In the genomic region with DNA sequence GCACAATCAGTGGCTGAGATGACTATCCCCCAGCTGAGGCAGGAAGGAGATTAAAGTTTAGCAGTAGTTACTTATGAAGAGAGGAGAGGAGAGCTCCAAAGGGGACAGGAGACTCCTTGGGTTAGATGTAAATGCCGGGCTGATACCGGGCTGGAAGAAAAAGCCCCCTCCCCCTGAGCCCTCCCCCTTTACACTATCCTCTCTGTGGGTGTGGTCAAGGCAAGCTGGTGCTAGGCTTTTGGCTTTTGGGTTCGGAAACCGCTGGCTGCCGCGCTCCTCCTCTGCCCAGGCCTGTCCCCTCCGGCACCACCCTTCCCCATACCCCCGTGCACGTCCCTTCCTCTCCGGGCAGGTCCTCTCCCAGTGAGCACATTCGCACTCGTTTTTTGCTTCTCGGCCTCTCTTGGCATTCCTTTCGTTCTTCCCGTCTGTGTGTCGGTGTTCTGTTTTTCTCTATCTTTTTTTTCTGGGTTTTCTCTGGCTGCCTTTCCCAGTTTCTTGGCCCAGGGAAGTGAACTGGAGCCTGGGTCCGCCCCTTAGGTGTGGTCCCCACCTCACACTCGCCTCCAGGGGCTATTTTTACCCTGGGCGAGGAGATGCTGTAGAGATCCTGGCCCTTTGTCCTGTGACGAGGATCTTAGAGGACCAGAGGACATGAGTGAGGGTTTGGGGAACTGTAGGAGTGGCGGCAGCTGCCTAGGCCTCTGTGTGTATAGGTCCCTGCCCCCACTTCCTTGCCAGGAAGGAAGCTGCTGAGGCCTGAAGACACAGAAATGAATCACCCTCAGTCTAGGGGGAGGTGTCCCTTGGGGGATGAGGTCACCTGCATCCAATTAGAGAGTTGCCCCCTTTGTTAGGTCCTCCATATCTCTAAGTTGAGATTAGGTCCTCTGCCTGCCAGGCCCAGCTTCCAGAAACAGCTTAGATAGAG, we compare ENCODE assay signal across 1 mouse cellular context.
TF ChIP-seq lines count a peak whose summit lies in the region.

No protein-coding gene starts in this region.

TF ChIP-seq in MEL, 35 proteins besides CTCF, POLR2A, EP300 and RAD21:
- TF ChIP-seq MXI1 (IDR thresholded peaks at IDR 0.05; ENCODE audit: low read depth, low read length) (peak; percentile 62; the same call in 1 of the 2 replicates), POLR2AphosphoS5 (IDR thresholded peaks at IDR 0.05; ENCODE audit: borderline replicate concordance, low read depth, low read length) (no peak), ETS1 (IDR thresholded peaks at IDR 0.05; ENCODE audit: low read depth, low read length) (peak; percentile 98), TAL1 (IDR thresholded peaks at IDR 0.05; ENCODE audit: low read length) (no peak), ZNF384 (IDR thresholded peaks at IDR 0.05; ENCODE audit: low read depth, low read length) (peak; percentile 74), GABPA (IDR thresholded peaks at IDR 0.05; ENCODE audit: low read depth, low read length) (0 out of 2 replicates have a peak, but pooled peaks have one; percentile 27), JUND (IDR thresholded peaks at IDR 0.05; ENCODE audit: low read depth, low read length) (peak; percentile 67; the same call in 1 of the 2 replicates), USF2 (IDR thresholded peaks at IDR 0.05; ENCODE audit: borderline replicate concordance in 1 of 2, insufficient read depth in 1 of 2, low read depth in 1 of 2, low read length in 2 of 2) (no peak), POLR2AphosphoS2 (IDR thresholded peaks at IDR 0.05; ENCODE audit: low read length) (no peak; the same call in 1 of the 2 replicates), MYB (IDR thresholded peaks at IDR 0.05; ENCODE audit: low read depth, low read length) (0 out of 2 replicates have a peak, but pooled peaks have one; percentile 16), USF1 (IDR thresholded peaks at IDR 0.05; ENCODE audit: low read depth, low read length) (no peak), SMC3 (IDR thresholded peaks at IDR 0.05; ENCODE audit: low read depth, low read length) (no peak; the same call in 1 of the 2 replicates), MAZ (IDR thresholded peaks at IDR 0.05; ENCODE audit: low read depth, low read length) (no peak), ELF1 (IDR thresholded peaks at IDR 0.05; ENCODE audit: low read depth, low read length) (peak; percentile 55), RCOR1 (IDR thresholded peaks at IDR 0.05; ENCODE audit: low read depth, low read length) (no peak), UBTF (IDR thresholded peaks at IDR 0.05; ENCODE audit: borderline replicate concordance, insufficient read depth, low read depth, low read length) (no peak), HCFC1 (IDR thresholded peaks at IDR 0.05; ENCODE audit: low read depth, low read length) (peak; percentile 78), MYC (IDR thresholded peaks at IDR 0.05; ENCODE audit: low read depth, low read length) (peak; percentile 60; the same call in 1 of the 2 replicates), KAT2A (conservative IDR thresholded peaks at IDR 0.05; ENCODE audit: low read depth, low read length) (peak; percentile 28; the same call in 1 of the 2 replicates), CHD1 (IDR thresholded peaks at IDR 0.05; ENCODE audit: low read depth, low read length) (peak; percentile 96), MAFK (IDR thresholded peaks at IDR 0.05; ENCODE audit: borderline replicate concordance, low read depth, low read length) (0 out of 2 replicates have a peak, but pooled peaks have one; percentile 54), BHLHE40 (IDR thresholded peaks at IDR 0.05; ENCODE audit: borderline replicate concordance, low read depth, low read length) (no peak; the same call in 1 of the 2 replicates), E2F4 (IDR thresholded peaks at IDR 0.05; ENCODE audit: borderline replicate concordance, low read depth, low read length) (0 out of 2 replicates have a peak, but pooled peaks have one; percentile 28), CHD2 (IDR thresholded peaks at IDR 0.05; ENCODE audit: low read length) (no peak), ZMIZ1 (IDR thresholded peaks at IDR 0.05; ENCODE audit: low read depth, low read length) (peak; percentile 82), GATA1 (IDR thresholded peaks at IDR 0.05; ENCODE audit: low read depth, low read length) (peak; percentile 67), MAX (IDR thresholded peaks at IDR 0.05; ENCODE audit: low read length) (no peak), ZC3H11A (IDR thresholded peaks at IDR 0.05; ENCODE audit: low read depth, low read length) (0 out of 2 replicates have a peak, but pooled peaks have one; percentile 16), SIN3A (IDR thresholded peaks at IDR 0.05; ENCODE audit: low read length) (peak; percentile 87), TBP (IDR thresholded peaks at IDR 0.05; ENCODE audit: low read depth, low read length) (peak; percentile 90), TCF12 (IDR thresholded peaks at IDR 0.05; ENCODE audit: low read depth, low read length) (no peak; the same call in 1 of the 2 replicates), NRF1 (IDR thresholded peaks at IDR 0.05; ENCODE audit: insufficient read depth, low read depth, low read length, poor library complexity, severe bottlenecking) (no peak), ZKSCAN1 (IDR thresholded peaks at IDR 0.05; ENCODE audit: low read depth, low read length) (no peak), MEF2A (IDR thresholded peaks at IDR 0.05; ENCODE audit: extremely low read depth, insufficient replicate concordance, low read depth, low read length, poor library complexity, severe bottlenecking) (no peak), NELFE (IDR thresholded peaks at IDR 0.05; ENCODE audit: low read depth, low read length) (peak; percentile 87)
